Mouse (Mus musculus) skeletal muscle tissue, postnatal 0 days (tissue): ENCODE measurements around the gene Usp17la. TPM values are rescaled to one million over a fixed set of nuclear protein-coding genes. Genes with fewer than 3 reads are reported as not detected.

Experiments used
- polyA plus RNA-seq: library from polyadenylated mRNA; unstranded; fragments of >200 nt; fragmentation: Nextera tagmentation; extraction: Ambion mirVana; gene quantifications from 2 replicates; pipeline ENCODE4 v1.2.1, GENCODE M21; 2015

Gene Usp17la
- not detected in 2 replicates for polyA plus RNA-seq

GRCm38 (mm10) chr7:104856709-104857108, at the start of gene Usp17la:
Usp17la (plus strand) TSS chr7:104857009.

GRCm38 (mm10) chr7:104842503-104842902, 14.3 kb upstream of the Usp17la start, which contains the start of gene Usp17lb:
Usp17lb (minus strand) TSS chr7:104842603.

GRCm38 (mm10) chr7:104877731-104878130, 20.9 kb downstream of the Usp17la start, which contains the start of gene Olfr665:
Olfr665 (plus strand) TSS chr7:104878031.

GRCm38 (mm10) chr7:104895852-104896251, 39.0 kb downstream of the Usp17la start, which contains the start of gene Olfr666:
Olfr666 (minus strand) TSS chr7:104895952.

Other genes with a start within 250 kb of the Usp17la start
- not detected in 2 replicates for gene Olfr656, start 243.1 kb upstream of the Usp17la start, polyA plus RNA-seq
- gene Olfr657, start 232.2 kb upstream of the Usp17la start, polyA plus RNA-seq = not detected in 2 replicates
- not detected in 2 replicates for gene Olfr658, start 209.7 kb upstream of the Usp17la start, polyA plus RNA-seq
- not detected in 2 replicates for gene Olfr659, start 190.3 kb upstream of the Usp17la start, polyA plus RNA-seq
- not detected in 2 replicates for gene Olfr661, start 170.5 kb upstream of the Usp17la start, polyA plus RNA-seq
- gene Usp17le, start 79.5 kb upstream of the Usp17la start, polyA plus RNA-seq = not detected in 2 replicates
- not detected in 2 replicates for gene Usp17lb, start 14.4 kb upstream of the Usp17la start, polyA plus RNA-seq
- not detected in 2 replicates for gene Olfr665, start 21.0 kb downstream of the Usp17la start, polyA plus RNA-seq
- gene Olfr666, start 38.9 kb downstream of the Usp17la start, polyA plus RNA-seq = not detected in 2 replicates
- gene Olfr667, start 64.5 kb downstream of the Usp17la start, polyA plus RNA-seq = not detected in 2 replicates
- not detected in 2 replicates for gene Olfr668, start 71.0 kb downstream of the Usp17la start, polyA plus RNA-seq
- gene Olfr669, start 77.2 kb downstream of the Usp17la start, polyA plus RNA-seq = not detected in 2 replicates
- not detected in 2 replicates for gene Olfr670, start 105.6 kb downstream of the Usp17la start, polyA plus RNA-seq
- not detected in 2 replicates for gene Olfr671, start 122.1 kb downstream of the Usp17la start, polyA plus RNA-seq
- gene Olfr672, start 145.0 kb downstream of the Usp17la start, polyA plus RNA-seq = not detected in 2 replicates
- not detected in 2 replicates for gene Olfr675, start 171.5 kb downstream of the Usp17la start, polyA plus RNA-seq
- gene Olfr676, start 175.7 kb downstream of the Usp17la start, polyA plus RNA-seq = not detected in 2 replicates
- not detected in 2 replicates for gene Olfr677, start 194.4 kb downstream of the Usp17la start, polyA plus RNA-seq
- gene Olfr678, start 207.5 kb downstream of the Usp17la start, polyA plus RNA-seq = not detected in 2 replicates
- not detected in 2 replicates for gene Olfr679, start 224.2 kb downstream of the Usp17la start, polyA plus RNA-seq
- not detected in 2 replicates for gene Olfr680-ps1, start 235.8 kb downstream of the Usp17la start, polyA plus RNA-seq